In genomic region chr12:107748481-107749380, GRCm38 (mm10) we compare ENCODE assay signal across 17 mouse cellular contexts.
A peak's percentile ranks its signal among the peaks of the same experiment; 100 is the strongest.
DNase-seq lines count a peak whose midpoint lies in the region; ATAC-seq lines count a peak whose summit lies in the region.
"Had no signal": no experiment of that assay in that cellular context is flagged by ENCODE, and none has a peak within 500 bp of the region (broad histone marks: within the 10 kb centered on the region; RNA-seq: fewer than 3 reads in every experiment).

No protein-coding gene starts in this region.

- no peak overlapping the region for H3K27ac ChIP-seq in heart, embryonic 11.5 days (ENCODE audit: low read depth, low read length)
- H3K27ac ChIP-seq in embryonic facial prominence, embryonic 10.5 days (replicated peaks), result peak overlapping the region; percentile 65
- H3K27ac ChIP-seq in limb, embryonic 11.5 days (replicated peaks; ENCODE audit: low read depth, low read length), result peak overlapping the region; percentile 62; the same call in 1 of the 2 replicates
- no peak overlapping the region for H3K27ac ChIP-seq in forebrain, embryonic 13.5 days
- H3K27ac ChIP-seq: heart, adult 2 months; hindbrain, embryonic 12.5 days had no signal

- H3K4me3 ChIP-seq in heart, embryonic 11.5 days (ENCODE audit: low read depth, low read length), result no peak overlapping the region
- H3K4me3 ChIP-seq in embryonic facial prominence, embryonic 10.5 days, result no peak overlapping the region
- H3K4me3 ChIP-seq in limb, embryonic 11.5 days (ENCODE audit: low read depth, low read length), result no peak overlapping the region
- no peak overlapping the region for H3K4me3 ChIP-seq in forebrain, embryonic 13.5 days
- H3K4me3 ChIP-seq: erythroblast, embryonic 14.5 days; heart, adult 2 months; hindbrain, embryonic 12.5 days had no signal

- 55% methylated on average over 18 of the region's 18 CpGs for WGBS in heart, embryonic 11.5 days (ENCODE audit: insufficient replicate concordance)
- WGBS in embryonic facial prominence, embryonic 10.5 days, result 59% methylated on average over 18 of the region's 18 CpGs
- WGBS in limb, embryonic 11.5 days, result 18% methylated on average over 18 of the region's 18 CpGs
- 88% methylated on average over 18 of the region's 18 CpGs for WGBS in forebrain, embryonic 13.5 days

- no peaks in the 10 kb centered on the region for H3K36me3 ChIP-seq in heart, embryonic 11.5 days (ENCODE audit: control insufficient read depth, insufficient read depth, low read length)
- no peaks in the 10 kb centered on the region for H3K36me3 ChIP-seq in embryonic facial prominence, embryonic 10.5 days (replicated peaks)
- no peaks in the 10 kb centered on the region for H3K36me3 ChIP-seq in limb, embryonic 11.5 days (ENCODE audit: control insufficient read depth, insufficient read depth, low read length)
- H3K36me3 ChIP-seq in forebrain, embryonic 13.5 days (ENCODE audit: poor library complexity, severe bottlenecking), result no peaks in the 10 kb centered on the region
- H3K36me3 ChIP-seq: hindbrain, embryonic 12.5 days had no signal

- no peaks in the 10 kb centered on the region for H3K9me3 ChIP-seq in heart, embryonic 11.5 days (replicated peaks; ENCODE audit: control insufficient read depth, low read length)
- no peaks in the 10 kb centered on the region for H3K9me3 ChIP-seq in embryonic facial prominence, embryonic 10.5 days
- H3K9me3 ChIP-seq in limb, embryonic 11.5 days (ENCODE audit: control insufficient read depth, low read length), result no peaks in the 10 kb centered on the region
- H3K9me3 ChIP-seq in forebrain, embryonic 13.5 days (replicated peaks), result no peaks in the 10 kb centered on the region
- H3K9me3 ChIP-seq: hindbrain, embryonic 12.5 days had no signal

- no peaks in the 10 kb centered on the region for H3K27me3 ChIP-seq in heart, embryonic 11.5 days (ENCODE audit: control insufficient read depth, insufficient read depth, low read length)
- peaks cover 11% of the 10 kb centered on the region; the same call in 1 of the 2 replicates for H3K27me3 ChIP-seq in embryonic facial prominence, embryonic 10.5 days (replicated peaks; ENCODE audit: low read depth, poor library complexity, severe bottlenecking)
- no peaks in the 10 kb centered on the region for H3K27me3 ChIP-seq in limb, embryonic 11.5 days (ENCODE audit: control insufficient read depth, insufficient read depth, low read length)
- 0 out of 2 replicates have a peak, but pooled peaks cover 3% of the 10 kb centered on the region for H3K27me3 ChIP-seq in forebrain, embryonic 13.5 days
- H3K27me3 ChIP-seq: hindbrain, embryonic 12.5 days had no signal

- ATAC-seq in heart, embryonic 11.5 days (replicated peaks; ENCODE audit: insufficient number of reproducible peaks, low FRiP score, low TSS enrichment), result 0 out of 2 replicates have a peak, but pooled peaks have one; percentile 33
- ATAC-seq in limb, embryonic 11.5 days (ENCODE audit: insufficient number of reproducible peaks, low FRiP score, low TSS enrichment, low read depth), result 0 out of 2 replicates have a peak, but pooled peaks have one; percentile 48
- no peak for ATAC-seq in forebrain, embryonic 13.5 days
- ATAC-seq: midbrain, embryonic 16.5 days had no signal

- peaks cover 17% of the 10 kb centered on the region for H3K4me1 ChIP-seq in heart, embryonic 11.5 days (ENCODE audit: control insufficient read depth, insufficient read depth, low read length)
- H3K4me1 ChIP-seq in embryonic facial prominence, embryonic 10.5 days, result peaks cover 46% of the 10 kb centered on the region
- peaks cover 45% of the 10 kb centered on the region for H3K4me1 ChIP-seq in limb, embryonic 11.5 days (ENCODE audit: control insufficient read depth, insufficient read depth, low read length)
- peaks cover 20% of the 10 kb centered on the region for H3K4me1 ChIP-seq in forebrain, embryonic 13.5 days

- intact Hi-C loops in heart, postnatal 10 days (cut with DNase I), result loop anchor here (10.0 kb wide), 1 partner anchor 246 kb away; no protein-coding TSS in a partner anchor
- intact Hi-C loops in left cerebral cortex, postnatal 36 days (cut with DNase I), result no loop called here

- DNase-seq in heart, postnatal 10 days, result no peak
- peak; percentile 41 for DNase-seq in CD4-positive helper T cell, adult 2 months (ENCODE audit: low read depth, low spot score)
- peak; percentile 61 for DNase-seq in embryonic facial prominence, embryonic 10.5 days (ENCODE audit: low spot score)
- peak; percentile 44 for DNase-seq in limb, embryonic 11.5 days (ENCODE audit: low spot score)
- no peak for DNase-seq in cerebellum, postnatal 25 days
- DNase-seq in left cerebral cortex, postnatal 36 days (ENCODE audit: low spot score in 2 of 2), result no peak
- DNase-seq: cerebellum, adult 9-10 months; gastrocnemius, postnatal 10 days; kidney, postnatal 4 days; lung, adult 2 months; thymus, postnatal 4 days had no signal

- H3K9ac ChIP-seq in heart, embryonic 11.5 days (ENCODE audit: low read depth, low read length), result no peak overlapping the region
- H3K9ac ChIP-seq in limb, embryonic 11.5 days (ENCODE audit: low read length), result no peak overlapping the region
- no peak overlapping the region for H3K9ac ChIP-seq in forebrain, embryonic 13.5 days
- H3K9ac ChIP-seq: hindbrain, embryonic 12.5 days had no signal

- no peak overlapping the region for H3K4me2 ChIP-seq in heart, embryonic 11.5 days
- no peak overlapping the region for H3K4me2 ChIP-seq in limb, embryonic 11.5 days (ENCODE audit: low read depth, severe bottlenecking)
- H3K4me2 ChIP-seq in forebrain, embryonic 13.5 days, result no peak overlapping the region
- H3K4me2 ChIP-seq: hindbrain, embryonic 12.5 days had no signal

Comparison
In these comparisons a context has a peak if more than half of its experiments do, and no peak if none do; other contexts are left out.
1. H3K27ac ChIP-seq: peak in embryonic facial prominence, embryonic 10.5 days (single experiment) and limb, embryonic 11.5 days (single experiment); none in heart, embryonic 11.5 days (single experiment) and forebrain, embryonic 13.5 days (single experiment).
2. DNase-seq: peak in CD4-positive helper T cell, adult 2 months (single experiment), embryonic facial prominence, embryonic 10.5 days (single experiment) and limb, embryonic 11.5 days (single experiment); none in heart, postnatal 10 days (0 of 2), cerebellum, postnatal 25 days (0 of 2) and left cerebral cortex, postnatal 36 days (0 of 2).